Mouse (Mus musculus) ES-Bruce4 (cell line): ENCODE measurements around the gene Slc16a4. TPM values are rescaled to one million over a fixed set of nuclear protein-coding genes. Genes with fewer than 3 reads are reported as not detected.

ENCODE experiments used
- H3K27ac ChIP-seq: 2 replicates; pipeline ENCODE4 v1.5.1; 2012; ENCODE audit warnings: low read length, inconsistent platforms; ENCODE audit not compliant: insufficient read depth
- H3K27me3 ChIP-seq: 2 replicates; pipeline ENCODE4 v1.6.1; 2012; ENCODE audit warnings: mild to moderate bottlenecking, low read length, inconsistent platforms; ENCODE audit not compliant: control insufficient read depth, poor library complexity, insufficient read depth, severe bottlenecking
- H3K36me3 ChIP-seq: 2 replicates; pipeline ENCODE4 v1.6.1; 2012; ENCODE audit warnings: inconsistent platforms, mild to moderate bottlenecking, low read length, moderate library complexity; ENCODE audit not compliant: control insufficient read depth, poor library complexity, insufficient read depth, severe bottlenecking
- H3K4me1 ChIP-seq: one replicate; pipeline ENCODE4 v1.8.1; 2011; ENCODE audit warnings: low read length; ENCODE audit not compliant: control insufficient read depth, insufficient read depth
- H3K4me3 ChIP-seq: 2 replicates; pipeline ENCODE4 v1.5.1; 2011; ENCODE audit warnings: low read depth, mild to moderate bottlenecking, low read length
- H3K9ac ChIP-seq: 2 replicates; pipeline ENCODE4 v1.6.1; 2012; ENCODE audit warnings: low read depth, mild to moderate bottlenecking, inconsistent platforms; ENCODE audit not compliant: poor library complexity, severe bottlenecking
- H3K9me3 ChIP-seq: replicated peaks from 2 replicates; pipeline ENCODE4 v1.6.1; 2012; ENCODE audit warnings: mild to moderate bottlenecking, low read length, inconsistent platforms; ENCODE audit not compliant: control insufficient read depth, poor library complexity, insufficient read depth, severe bottlenecking
- CTCF ChIP-seq: IDR thresholded peaks from one replicate; pipeline ENCODE4 v1.8.1; 2011; ENCODE audit warnings: low read depth, low read length
- EP300 ChIP-seq: IDR thresholded peaks from 2 replicates; pipeline ENCODE4 v1.6.1; 2011; ENCODE audit warnings: low read depth, low read length; ENCODE audit not compliant: insufficient read depth
- POLR2A ChIP-seq: IDR thresholded peaks from one replicate; pipeline ENCODE4 v1.8.1; 2011; ENCODE audit warnings: low read length; ENCODE audit not compliant: insufficient read depth
- polyA plus RNA-seq: library from polyadenylated mRNA; stranded (reverse); fragments of >200 nt; gene quantifications from 2 replicates; pipeline ENCODE4 v1.2.4, GENCODE M21; 2011; ENCODE audit warnings: low read depth; ENCODE audit not compliant: missing spikeins, insufficient read depth, insufficient read length

The Slc16a4 gene
- polyA plus RNA-seq, 1 experiment, result 0.88 TPM

DNA sequence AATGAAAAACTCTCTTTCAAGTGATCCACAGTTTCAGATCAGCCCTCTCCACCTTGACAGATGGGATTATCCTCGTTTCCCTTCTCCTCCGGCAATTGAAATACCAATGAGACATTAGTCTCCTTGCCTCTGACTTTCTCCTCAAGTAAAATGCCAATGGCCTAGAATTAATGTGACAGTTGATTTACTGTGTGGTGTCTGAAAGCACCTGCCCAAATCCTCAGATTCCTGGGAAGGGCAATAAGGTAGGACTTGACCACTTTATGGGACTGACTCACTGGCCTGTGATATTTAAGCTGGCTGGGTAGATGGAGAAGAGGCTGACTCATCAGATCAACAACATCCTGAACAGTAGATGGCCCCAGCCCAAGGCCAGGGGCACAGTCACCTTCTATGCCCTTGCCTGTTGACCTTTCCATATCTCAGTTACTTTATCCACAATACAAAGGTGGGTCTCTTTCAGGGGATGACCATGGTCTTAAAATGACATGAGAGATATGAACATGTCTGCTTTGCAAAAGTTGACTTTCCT is 24.1 kb upstream of the Slc16a4 start:
- no peak overlapping the region for H3K27ac ChIP-seq
- no peaks in the 10 kb centered on the region for H3K4me1 ChIP-seq
- H3K4me3 ChIP-seq, result no peak overlapping the region
- TF ChIP-seq POLR2A (no peak), EP300 (no peak), CTCF (no peak)
- no peaks in the 10 kb centered on the region; the same call in 1 of the 2 replicates for H3K27me3 ChIP-seq
- H3K36me3 ChIP-seq, result no peaks in the 10 kb centered on the region
- H3K9ac ChIP-seq, result no peak overlapping the region
- no peaks in the 10 kb centered on the region for H3K9me3 ChIP-seq

DNA sequence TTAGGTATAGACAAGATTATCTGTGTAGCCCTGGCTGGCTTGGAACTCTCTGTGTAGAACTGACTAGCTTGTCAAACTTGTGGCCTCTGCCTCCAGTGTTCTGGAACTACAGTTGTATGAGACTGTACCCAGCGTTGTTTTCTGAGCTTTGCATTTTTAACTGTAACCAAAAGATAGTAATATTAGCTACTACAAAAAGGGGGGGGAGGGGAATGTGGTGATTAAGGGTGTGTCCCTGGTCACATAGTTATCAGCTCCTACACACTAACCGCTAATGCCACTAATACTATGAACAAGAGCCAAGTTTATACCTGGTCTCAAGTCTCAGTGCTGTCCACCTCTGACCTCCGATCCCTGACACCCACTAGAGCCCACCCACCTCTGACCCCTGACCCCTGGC is 18.6 kb upstream of the Slc16a4 start:
- TF ChIP-seq EP300, result no peak
- TF ChIP-seq CTCF, result no peak
- TF ChIP-seq POLR2A, result no peak
- no peak overlapping the region for H3K27ac ChIP-seq
- H3K4me1 ChIP-seq, result no peaks in the 10 kb centered on the region
- no peak overlapping the region for H3K4me3 ChIP-seq
- H3K9me3 ChIP-seq, result no peaks in the 10 kb centered on the region
- no peaks in the 10 kb centered on the region for H3K27me3 ChIP-seq
- no peak overlapping the region for H3K9ac ChIP-seq
- H3K36me3 ChIP-seq, result no peaks in the 10 kb centered on the region

DNA sequence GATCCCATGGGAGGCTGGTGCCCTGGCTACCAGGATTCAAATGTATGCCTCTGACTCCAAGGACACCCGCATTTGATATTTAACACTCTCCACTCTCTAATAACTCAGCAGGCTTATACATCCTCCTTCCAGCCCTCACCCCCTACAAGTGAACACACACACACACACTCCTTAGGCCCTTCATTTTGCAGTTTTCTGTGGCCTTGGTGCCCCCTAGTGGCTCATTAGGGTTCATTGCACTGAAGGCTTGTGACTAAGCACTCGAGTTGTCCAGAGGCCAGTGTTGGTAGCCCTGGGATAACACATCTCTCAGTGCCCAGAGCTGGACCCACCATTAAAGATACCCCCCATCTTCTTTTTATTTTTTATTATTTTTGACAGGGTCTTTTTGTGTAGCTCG is 17.2 kb upstream of the Slc16a4 start:
- no peak overlapping the region for H3K9ac ChIP-seq
- H3K4me3 ChIP-seq, result no peak overlapping the region
- H3K27me3 ChIP-seq, result no peaks in the 10 kb centered on the region
- H3K36me3 ChIP-seq, result no peaks in the 10 kb centered on the region
- H3K4me1 ChIP-seq, result no peaks in the 10 kb centered on the region
- no peaks in the 10 kb centered on the region for H3K9me3 ChIP-seq
- no peak overlapping the region for H3K27ac ChIP-seq
- TF ChIP-seq CTCF (peak; percentile 62), EP300 (no peak), POLR2A (no peak)

DNA sequence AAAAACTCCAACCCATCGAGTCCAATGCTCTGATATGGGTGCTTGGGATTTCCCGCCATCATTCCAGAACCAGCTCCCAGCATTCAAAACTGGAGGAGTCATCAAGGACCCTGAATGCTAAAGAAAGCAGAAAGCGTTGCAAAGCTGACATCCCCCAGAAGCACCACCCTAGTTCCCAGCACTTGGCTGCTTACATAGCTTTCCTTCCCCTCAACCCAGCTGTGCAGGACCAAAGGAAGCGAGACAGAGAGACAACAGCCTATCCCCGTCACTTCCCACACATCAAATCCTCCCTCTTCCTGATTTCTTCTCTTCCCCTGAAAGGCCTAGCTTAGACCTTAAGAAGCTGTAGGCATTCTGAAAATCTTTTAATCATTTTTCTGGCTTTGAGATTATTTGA is 15.7 kb upstream of the Slc16a4 start:
- no peaks in the 10 kb centered on the region for H3K36me3 ChIP-seq
- TF ChIP-seq CTCF, result no peak
- no peaks in the 10 kb centered on the region for H3K4me1 ChIP-seq
- no peaks in the 10 kb centered on the region for H3K9me3 ChIP-seq
- no peak overlapping the region for H3K9ac ChIP-seq
- H3K27me3 ChIP-seq, result no peaks in the 10 kb centered on the region
- H3K27ac ChIP-seq, result no peak overlapping the region
- no peak overlapping the region for H3K4me3 ChIP-seq

DNA sequence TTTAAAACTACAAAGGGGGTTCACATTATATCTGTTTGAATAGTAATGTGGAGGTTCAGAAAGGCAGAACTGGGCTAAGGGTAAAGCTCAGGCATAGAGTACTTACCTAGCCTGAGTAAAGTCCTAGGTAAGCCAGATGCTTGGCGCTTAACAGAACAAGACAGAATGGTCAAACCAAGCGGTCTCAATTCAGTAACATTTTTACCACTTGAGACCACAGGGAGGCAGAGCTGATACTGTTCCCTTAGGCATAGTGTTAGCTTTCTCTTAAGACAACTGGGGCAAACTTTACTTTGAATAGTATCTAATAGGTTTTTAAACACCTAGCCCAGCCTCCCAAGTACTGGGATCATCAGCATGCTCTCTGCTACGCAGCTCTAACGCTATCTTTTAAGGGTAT is 15.0 kb upstream of the Slc16a4 start:
- Histone ChIP-seq H3K27ac (no peak overlapping the region), H3K4me1 (no peaks in the 10 kb centered on the region), H3K4me3 (no peak overlapping the region), H3K9ac (no peak overlapping the region), H3K9me3 (no peaks in the 10 kb centered on the region), H3K27me3 (no peaks in the 10 kb centered on the region), H3K36me3 (no peaks in the 10 kb centered on the region)
- TF ChIP-seq POLR2A (no peak), EP300 (no peak), CTCF (no peak)

DNA sequence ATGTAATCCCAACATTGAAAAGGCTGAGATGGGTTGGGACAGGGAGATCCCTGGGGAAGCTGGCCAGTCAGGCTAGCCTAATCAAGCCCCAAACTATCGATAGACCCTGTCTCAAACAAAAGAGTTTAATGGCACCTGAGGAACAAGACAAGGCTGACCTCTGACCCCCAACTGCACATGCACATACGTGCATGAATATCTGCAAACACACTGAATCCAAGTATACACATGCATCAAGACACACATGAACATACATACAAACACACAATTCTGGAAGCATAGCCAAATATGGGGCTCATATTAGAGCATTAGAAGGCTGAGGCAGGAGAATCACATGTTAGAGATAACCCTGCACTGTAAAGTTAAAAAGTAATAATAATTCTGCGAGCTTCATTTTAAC is 14.4 kb upstream of the Slc16a4 start:
- H3K27me3 ChIP-seq, result no peaks in the 10 kb centered on the region
- no peak for TF ChIP-seq POLR2A
- no peak for TF ChIP-seq CTCF
- TF ChIP-seq EP300, result no peak
- no peaks in the 10 kb centered on the region for H3K9me3 ChIP-seq
- no peaks in the 10 kb centered on the region for H3K36me3 ChIP-seq
- H3K4me1 ChIP-seq, result no peaks in the 10 kb centered on the region
- H3K27ac ChIP-seq, result no peak overlapping the region
- no peak overlapping the region for H3K9ac ChIP-seq
- no peak overlapping the region for H3K4me3 ChIP-seq
